Mouse (Mus musculus) ES-E14 (cell line): ENCODE results near the gene Cyp2a12.
"Not testable (repeated sequence)": the region's sequence is repeated elsewhere in the genome, so short reads cannot be mapped to it uniquely, and the experiment has no call there.

ENCODE experiments used
- HCFC1 ChIP-seq: IDR thresholded peaks from 2 replicates; pipeline ENCODE4 v1.6.1; 2012; ENCODE audit warnings: low read length, inconsistent platforms, borderline replicate concordance; ENCODE audit not compliant: insufficient read depth
- ZC3H11A ChIP-seq: IDR thresholded peaks from 2 replicates; pipeline ENCODE4 v1.6.1; 2012; ENCODE audit warnings: low read depth, mild to moderate bottlenecking, inconsistent platforms, low read length, borderline replicate concordance

DNA sequence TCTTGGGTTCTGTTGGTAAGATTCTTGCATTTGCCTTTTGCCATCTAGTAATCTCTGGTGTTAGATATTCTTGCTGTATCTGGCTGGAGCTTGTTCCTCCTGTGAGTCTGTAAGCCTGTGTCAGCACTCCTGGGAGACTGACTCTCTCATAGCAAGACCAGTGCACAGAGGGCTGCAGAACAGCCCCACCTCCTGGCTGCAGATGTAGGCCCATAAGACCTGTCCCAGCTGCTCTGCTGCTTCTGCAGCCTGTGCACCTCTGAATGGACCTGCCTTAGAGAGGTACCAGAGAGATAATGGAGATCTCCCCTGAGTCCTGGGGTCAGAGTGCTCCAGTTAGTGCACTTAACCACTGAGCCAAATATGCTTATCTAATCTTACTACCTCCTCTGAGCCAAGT, 2.3 kb upstream of the Cyp2a12 start:
- TF ChIP-seq HCFC1, ZC3H11A: not testable (repeated sequence)
